Mouse (Mus musculus): ENCODE results near the gene Dlat.

The Dlat gene

DNA sequence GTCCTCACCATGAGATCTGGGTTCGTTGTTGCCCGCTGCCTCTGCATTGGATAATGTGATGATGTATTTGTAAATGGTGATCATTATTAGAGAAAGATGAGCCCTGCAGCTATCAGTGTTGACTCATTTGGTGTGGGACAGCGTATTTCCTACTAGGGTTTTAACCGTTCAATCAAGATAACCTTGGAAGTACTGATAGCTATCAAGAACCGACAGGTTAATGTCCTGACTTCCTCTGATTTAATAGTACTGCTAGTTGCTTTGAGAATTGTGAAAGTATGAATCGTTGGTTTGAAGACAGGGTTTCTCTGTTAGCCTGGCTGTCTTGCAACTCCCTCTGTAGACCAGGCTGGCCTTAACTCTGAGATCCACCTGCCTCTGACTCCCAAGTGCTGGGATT, 55.2 kb downstream of the Dlat start:
- no peak for TF ChIP-seq POU5F1 (IDR thresholded peaks at IDR 0.05; ENCODE audit: borderline replicate concordance, low read length)
- TF ChIP-seq NANOG (IDR thresholded peaks at IDR 0.05; ENCODE audit: borderline replicate concordance, low read length): no peak
- no peak for TF ChIP-seq CTCF (conservative IDR thresholded peaks at IDR 0.05; ENCODE audit: low read length)
- peaks cover 69% of the 10 kb centered on the region for H3K36me3 ChIP-seq (ENCODE audit: insufficient read depth, low read length)
- no peaks in the 10 kb centered on the region for H3K27me3 ChIP-seq (ENCODE audit: insufficient read depth, low read length)
- peak overlapping the region; percentile 96 for H3K4me3 ChIP-seq (replicated peaks; ENCODE audit: low read length)
- no peaks in the 10 kb centered on the region for H3K9me3 ChIP-seq (ENCODE audit: low read length)
- peaks cover 42% of the 10 kb centered on the region for H3K4me1 ChIP-seq (replicated peaks; ENCODE audit: low read depth, low read length)

DNA sequence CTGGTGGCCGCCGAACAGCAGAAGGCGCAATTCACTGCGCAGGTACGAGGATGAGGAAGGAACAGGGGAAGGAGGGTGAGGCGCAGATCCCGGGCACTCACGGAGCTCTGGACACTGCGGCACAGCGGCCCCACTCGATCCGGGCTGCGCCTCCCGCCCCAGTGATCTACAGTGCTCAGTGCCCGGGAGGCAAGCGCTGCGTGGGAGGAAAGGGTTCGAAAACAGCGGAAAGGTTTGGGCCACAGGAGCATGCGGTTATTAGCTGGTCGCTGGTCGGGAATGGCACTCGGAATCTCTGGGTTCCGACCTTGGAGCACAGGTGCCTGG, 55.6 kb downstream of the Dlat start:
- no peaks in the 10 kb centered on the region for H3K27me3 ChIP-seq (ENCODE audit: insufficient read depth, low read length)
- H3K4me1 ChIP-seq (replicated peaks; ENCODE audit: low read depth, low read length): peaks cover 42% of the 10 kb centered on the region
- TF ChIP-seq CTCF (conservative IDR thresholded peaks at IDR 0.05; ENCODE audit: low read length) (no peak), NANOG (IDR thresholded peaks at IDR 0.05; ENCODE audit: borderline replicate concordance, low read length) (no peak), POU5F1 (IDR thresholded peaks at IDR 0.05; ENCODE audit: borderline replicate concordance, low read length) (no peak)
- peaks cover 69% of the 10 kb centered on the region for H3K36me3 ChIP-seq (ENCODE audit: insufficient read depth, low read length)
- H3K4me3 ChIP-seq (replicated peaks; ENCODE audit: low read length): peak overlapping the region; percentile 96
- no peaks in the 10 kb centered on the region for H3K9me3 ChIP-seq (ENCODE audit: low read length)

DNA sequence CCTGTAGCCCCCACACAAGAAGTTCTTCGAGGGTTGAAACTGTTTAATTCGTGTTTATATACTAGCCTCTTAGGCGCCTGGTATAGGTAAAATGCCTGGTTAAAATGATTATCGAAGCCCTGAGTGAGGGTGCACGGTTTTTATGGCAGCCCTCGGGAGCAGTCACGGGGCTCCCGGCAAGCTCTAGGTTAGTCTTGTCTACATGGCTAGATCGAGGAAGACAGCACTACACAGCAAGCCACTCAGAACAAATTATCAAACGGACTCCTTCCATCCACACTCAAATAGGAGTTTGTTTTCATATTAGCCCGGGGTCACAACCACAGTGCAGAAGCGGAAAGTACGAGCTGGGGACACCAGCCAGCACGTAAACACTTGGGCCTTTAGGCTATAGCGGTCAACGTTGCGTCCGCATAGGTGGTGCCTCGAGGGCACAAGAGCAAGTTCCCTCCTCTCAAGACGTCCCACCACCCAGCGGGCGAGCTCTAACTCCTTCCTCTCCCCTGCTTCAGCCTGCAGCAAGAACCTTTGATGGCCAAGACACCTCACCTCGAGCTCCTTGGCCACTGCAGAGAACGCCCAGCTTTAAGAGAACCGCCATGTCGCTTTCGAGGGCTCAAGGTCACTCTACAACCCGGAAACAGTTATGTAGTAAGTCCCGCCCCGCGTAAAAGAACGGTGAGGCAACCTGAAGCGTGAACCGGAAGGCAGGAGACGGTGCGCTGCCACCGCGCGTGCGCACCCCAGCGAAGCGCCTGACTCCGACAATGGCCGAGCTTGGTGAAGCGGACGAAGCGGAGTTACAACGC, 56.2 kb downstream of the Dlat start, which contains the start of the genes Sdhd and Timm8b:
Sdhd (minus strand) TSS at position 624 of the 809 bp plus-strand sequence.
Timm8b (plus strand) TSS at position 722 of the 809 bp plus-strand sequence.
- Histone ChIP-seq H3K4me3 (replicated peaks; ENCODE audit: low read length) (peak within 1 kb of the TSS; percentile 96), H3K4me1 (replicated peaks; ENCODE audit: low read depth, low read length) (peaks cover 46% of the 10 kb centered on the region), H3K9me3 (ENCODE audit: low read length) (no peaks in the 10 kb centered on the region), H3K27me3 (ENCODE audit: insufficient read depth, low read length) (no peaks in the 10 kb centered on the region), H3K36me3 (ENCODE audit: insufficient read depth, low read length) (peaks cover 69% of the 10 kb centered on the region)
- TF ChIP-seq CTCF (conservative IDR thresholded peaks at IDR 0.05; ENCODE audit: low read length) (no peak), NANOG (IDR thresholded peaks at IDR 0.05; ENCODE audit: borderline replicate concordance, low read length) (0 out of 2 replicates have a peak, but pooled peaks have one; percentile 7), POU5F1 (IDR thresholded peaks at IDR 0.05; ENCODE audit: borderline replicate concordance, low read length) (no peak)

DNA sequence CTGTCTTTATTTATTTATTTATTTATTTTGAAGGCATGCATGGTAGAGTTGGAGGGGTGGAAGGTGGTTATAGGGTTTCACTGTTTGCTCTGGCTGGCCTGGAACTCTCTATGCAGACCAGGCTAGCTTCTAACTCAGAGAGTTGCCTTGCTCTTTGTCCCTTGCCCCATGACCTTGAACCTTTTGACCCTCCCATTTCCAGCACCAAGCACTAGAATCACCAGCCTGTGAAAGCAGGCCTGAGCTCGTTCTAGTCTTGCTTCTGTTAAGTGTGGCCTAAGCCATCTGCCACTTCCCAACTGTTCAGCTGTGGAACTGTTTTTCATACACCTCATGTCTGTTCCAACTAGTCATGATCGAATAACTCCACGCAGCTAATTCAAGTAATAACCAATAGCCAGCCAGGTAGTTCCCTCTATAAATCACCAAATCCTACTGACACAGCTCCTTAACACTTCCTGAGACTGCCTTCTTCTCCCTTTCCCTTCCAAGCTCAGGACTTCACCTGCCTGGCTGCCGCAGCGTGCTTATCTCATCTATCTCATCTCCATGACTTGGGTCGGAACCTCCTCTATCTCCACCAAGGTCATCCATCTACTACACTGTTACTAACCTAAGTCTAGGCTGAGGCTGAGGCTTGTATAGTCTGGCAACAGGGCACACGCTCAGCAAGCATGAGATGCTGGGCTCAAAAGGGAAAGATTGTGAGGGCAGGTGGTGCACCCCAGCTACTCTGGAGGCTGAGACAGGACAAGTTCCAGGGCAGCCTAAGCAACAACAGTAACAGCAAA, 57.3 kb downstream of the Dlat start:
- no peaks in the 10 kb centered on the region for H3K27me3 ChIP-seq (ENCODE audit: insufficient read depth, low read length)
- peaks cover 69% of the 10 kb centered on the region for H3K36me3 ChIP-seq (ENCODE audit: insufficient read depth, low read length)
- H3K4me3 ChIP-seq (replicated peaks; ENCODE audit: low read length): peak overlapping the region; percentile 96
- no peak for TF ChIP-seq NANOG (IDR thresholded peaks at IDR 0.05; ENCODE audit: borderline replicate concordance, low read length)
- TF ChIP-seq POU5F1 (IDR thresholded peaks at IDR 0.05; ENCODE audit: borderline replicate concordance, low read length): no peak
- no peak for TF ChIP-seq CTCF (conservative IDR thresholded peaks at IDR 0.05; ENCODE audit: low read length)
- peaks cover 46% of the 10 kb centered on the region for H3K4me1 ChIP-seq (replicated peaks; ENCODE audit: low read depth, low read length)
- H3K9me3 ChIP-seq (ENCODE audit: low read length): no peaks in the 10 kb centered on the region

DNA sequence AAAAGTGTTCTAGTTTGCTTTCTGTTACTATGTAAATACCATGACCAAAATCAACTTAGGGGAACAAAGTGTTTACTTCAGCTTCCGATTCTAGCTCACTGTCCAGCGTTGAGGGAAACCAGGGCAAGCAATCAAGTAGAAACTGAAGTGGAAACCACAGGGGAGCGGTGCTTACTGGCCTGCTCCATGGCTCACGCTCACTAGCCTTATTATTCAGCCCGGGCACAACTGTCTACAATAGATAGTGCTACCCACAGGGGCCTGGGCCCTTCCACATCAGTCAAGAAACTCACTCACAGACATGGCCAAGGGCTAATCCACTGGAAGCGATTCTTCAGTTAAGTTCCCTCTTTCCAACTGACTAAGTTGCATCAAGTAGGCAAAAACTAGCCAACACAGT, 58.0 kb downstream of the Dlat start:
- no peaks in the 10 kb centered on the region for H3K9me3 ChIP-seq (ENCODE audit: low read length)

DNA sequence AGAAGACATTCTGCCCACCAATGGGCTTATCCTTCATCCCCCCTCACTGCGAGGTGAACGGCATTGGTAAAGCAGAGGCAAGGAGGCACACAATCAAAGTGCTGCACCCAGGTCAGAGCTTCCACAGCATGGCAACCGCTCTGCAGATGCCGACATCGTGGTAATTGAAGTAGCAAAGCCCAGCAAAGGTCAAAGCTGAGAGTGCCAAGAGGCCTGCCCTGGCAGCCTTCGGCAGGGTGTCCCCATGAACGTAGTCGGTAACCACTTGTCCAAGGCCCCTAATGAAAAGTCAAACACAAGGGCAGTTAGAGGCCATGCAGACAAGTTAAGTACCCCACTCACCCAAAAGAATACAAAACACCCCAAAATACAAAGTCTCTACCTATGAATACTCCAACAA, 62.6 kb downstream of the Dlat start:
- peaks cover 29% of the 10 kb centered on the region for H3K4me1 ChIP-seq (replicated peaks; ENCODE audit: low read depth, low read length)
- H3K36me3 ChIP-seq (ENCODE audit: insufficient read depth, low read length): peaks cover 68% of the 10 kb centered on the region
- no peaks in the 10 kb centered on the region for H3K9me3 ChIP-seq (ENCODE audit: low read length)
- TF ChIP-seq POU5F1 (IDR thresholded peaks at IDR 0.05; ENCODE audit: borderline replicate concordance, low read length): no peak
- no peak for TF ChIP-seq NANOG (IDR thresholded peaks at IDR 0.05; ENCODE audit: borderline replicate concordance, low read length)
- TF ChIP-seq CTCF (conservative IDR thresholded peaks at IDR 0.05; ENCODE audit: low read length): no peak
- no peaks in the 10 kb centered on the region for H3K27me3 ChIP-seq (ENCODE audit: insufficient read depth, low read length)
- H3K4me3 ChIP-seq (replicated peaks; ENCODE audit: low read length): no peak overlapping the region

More for the DNA sequence above, 58.0 kb downstream of the Dlat start:
- H3K4me1 ChIP-seq (replicated peaks; ENCODE audit: low read depth, low read length): peaks cover 46% of the 10 kb centered on the region
- TF ChIP-seq NANOG (IDR thresholded peaks at IDR 0.05; ENCODE audit: borderline replicate concordance, low read length): no peak
- TF ChIP-seq POU5F1 (IDR thresholded peaks at IDR 0.05; ENCODE audit: borderline replicate concordance, low read length): no peak
- TF ChIP-seq CTCF (conservative IDR thresholded peaks at IDR 0.05; ENCODE audit: low read length): no peak
- H3K36me3 ChIP-seq (ENCODE audit: insufficient read depth, low read length): peaks cover 69% of the 10 kb centered on the region
- no peaks in the 10 kb centered on the region for H3K27me3 ChIP-seq (ENCODE audit: insufficient read depth, low read length)
- peak overlapping the region; percentile 96; the same call in 1 of the 2 replicates for H3K4me3 ChIP-seq (replicated peaks; ENCODE audit: low read length)

DNA sequence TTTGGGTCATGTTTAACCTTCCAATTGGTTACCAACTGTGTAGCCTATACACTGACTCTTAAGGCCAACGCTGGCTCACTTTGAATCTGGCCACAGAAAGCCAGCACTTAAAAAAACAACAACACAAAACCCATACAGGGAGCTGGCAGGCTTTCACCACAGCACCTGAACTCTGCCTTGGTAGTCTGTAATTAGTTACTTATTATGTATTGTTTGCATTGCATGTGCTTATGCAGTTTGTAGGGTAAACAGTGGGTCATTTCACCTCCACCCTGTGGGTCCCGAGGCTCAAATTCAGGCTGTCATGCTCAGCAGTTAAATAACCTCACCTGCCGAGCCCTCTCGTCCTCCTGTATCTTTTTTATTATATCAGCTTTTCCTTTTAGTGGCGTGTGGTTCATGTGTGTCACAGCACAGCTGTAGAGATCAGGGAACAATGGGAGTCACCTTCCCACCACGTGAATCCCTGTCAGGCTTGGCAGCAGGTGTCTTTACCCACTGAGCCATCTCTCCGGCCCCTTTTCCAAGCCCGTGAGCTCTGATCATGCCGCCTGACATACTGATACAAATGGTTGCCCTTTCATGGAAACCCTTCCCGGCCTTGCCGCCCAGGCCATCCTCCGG, 64.7 kb downstream of the Dlat start:
- Histone ChIP-seq H3K4me1 (replicated peaks; ENCODE audit: low read depth, low read length) (peaks cover 11% of the 10 kb centered on the region; the same call in 1 of the 2 replicates), H3K27me3 (ENCODE audit: insufficient read depth, low read length) (peaks cover 3% of the 10 kb centered on the region; the same call in 1 of the 2 replicates), H3K9me3 (ENCODE audit: low read length) (no peaks in the 10 kb centered on the region), H3K4me3 (replicated peaks; ENCODE audit: low read length) (no peak overlapping the region), H3K36me3 (ENCODE audit: insufficient read depth, low read length) (peaks cover 49% of the 10 kb centered on the region)
- TF ChIP-seq NANOG (IDR thresholded peaks at IDR 0.05; ENCODE audit: borderline replicate concordance, low read length): no peak
- TF ChIP-seq POU5F1 (IDR thresholded peaks at IDR 0.05; ENCODE audit: borderline replicate concordance, low read length): no peak
- TF ChIP-seq CTCF (conservative IDR thresholded peaks at IDR 0.05; ENCODE audit: low read length): no peak

DNA sequence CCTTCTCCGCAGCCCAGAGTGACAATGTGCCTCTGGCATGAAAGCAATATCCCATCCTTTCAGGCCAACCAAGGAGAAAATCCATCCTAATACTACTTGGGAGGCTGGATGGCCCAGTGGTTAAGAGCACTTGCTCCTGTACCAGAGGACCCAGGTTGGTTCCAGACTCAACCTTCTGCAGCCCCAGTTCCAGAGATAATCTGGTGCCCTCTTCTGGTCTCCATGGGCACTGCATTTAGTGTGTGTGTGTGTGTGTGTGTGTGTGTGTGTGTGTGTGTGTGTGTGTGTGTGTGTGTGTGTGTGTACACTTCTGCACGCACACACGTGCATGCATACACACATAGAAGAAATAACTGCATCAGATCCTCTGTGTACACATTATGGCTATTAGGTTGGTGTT, 66.0 kb downstream of the Dlat start:
- no peak overlapping the region for H3K4me3 ChIP-seq (replicated peaks; ENCODE audit: low read length)
- H3K9me3 ChIP-seq (ENCODE audit: low read length): no peaks in the 10 kb centered on the region
- peaks cover 36% of the 10 kb centered on the region for H3K36me3 ChIP-seq (ENCODE audit: insufficient read depth, low read length)
- no peak for TF ChIP-seq POU5F1 (IDR thresholded peaks at IDR 0.05; ENCODE audit: borderline replicate concordance, low read length)
- TF ChIP-seq CTCF (conservative IDR thresholded peaks at IDR 0.05; ENCODE audit: low read length): peak; percentile 76
- TF ChIP-seq NANOG (IDR thresholded peaks at IDR 0.05; ENCODE audit: borderline replicate concordance, low read length): no peak
- peaks cover 7% of the 10 kb centered on the region; the same call in 1 of the 2 replicates for H3K4me1 ChIP-seq (replicated peaks; ENCODE audit: low read depth, low read length)
- peaks cover 3% of the 10 kb centered on the region; the same call in 1 of the 2 replicates for H3K27me3 ChIP-seq (ENCODE audit: insufficient read depth, low read length)
